Mouse (Mus musculus): Measurements from ENCODE around the gene L3hypdh. TPM values are rescaled to one million over a fixed set of nuclear protein-coding genes. Genes with fewer than 3 reads are reported as not detected.
"Not testable (repeated sequence)": the region's sequence is repeated elsewhere in the genome, so short reads cannot be mapped to it uniquely, and the experiment has no call there.

L3hypdh gene
- total RNA-seq, 2 experiments from 2014 or later, result 5.3 to 8.0 TPM

DNA sequence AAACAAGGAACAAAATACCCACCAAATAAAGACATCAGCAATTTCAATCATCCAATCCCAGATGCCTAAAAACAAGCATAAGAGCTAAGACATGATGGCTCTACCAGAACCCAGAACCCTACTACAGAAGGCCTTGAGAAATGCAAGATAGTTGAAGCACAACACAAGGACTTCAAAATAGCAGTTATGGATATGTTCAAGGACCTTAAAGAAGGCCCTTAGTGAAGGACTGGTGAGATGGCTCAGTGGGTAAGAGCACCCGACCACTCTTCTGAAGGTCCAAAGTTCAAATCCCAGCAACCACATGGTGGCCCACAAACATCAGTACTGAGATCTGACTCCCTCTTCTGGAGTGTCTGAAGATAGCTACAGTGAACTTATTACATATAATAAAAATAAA, 27.5 kb downstream of the L3hypdh start:
- intact Hi-C loops (cut with DNase I), result no loop called here
- no peak for DNase-seq

DNA sequence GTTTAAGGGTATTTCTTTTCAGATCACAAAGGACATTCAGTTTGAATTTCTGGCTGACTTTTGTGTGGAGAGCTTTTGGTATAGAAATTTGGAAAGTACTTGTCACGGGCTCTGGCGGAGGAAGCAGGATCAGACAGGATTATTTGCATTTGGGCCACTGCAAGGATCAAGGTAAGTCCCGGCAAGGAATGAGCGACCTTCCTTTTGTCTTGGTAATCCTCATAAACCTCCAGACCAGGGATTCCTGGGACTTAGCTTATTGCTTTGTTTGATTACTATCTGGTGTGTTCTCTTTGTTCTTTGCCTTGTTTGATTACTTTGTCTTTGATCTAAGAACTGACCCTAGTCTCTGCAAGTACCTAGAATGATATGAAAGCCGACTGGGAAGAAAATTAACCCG, 31.4 kb downstream of the L3hypdh start:
- DNase-seq, result no peak
- intact Hi-C loops (cut with DNase I), result no loop called here

- DNase-seq, result no peak
- intact Hi-C loops (cut with DNase I), result no loop called here
Measured at GRCm38 (mm10) chr12:72053303-72053702, 31.9 kb downstream of the L3hypdh start.

GRCm38 (mm10) chr12:72052571-72052970, 32.7 kb downstream of the L3hypdh start:
- no peak for DNase-seq
- intact Hi-C loops (cut with DNase I), result no loop called here

DNA sequence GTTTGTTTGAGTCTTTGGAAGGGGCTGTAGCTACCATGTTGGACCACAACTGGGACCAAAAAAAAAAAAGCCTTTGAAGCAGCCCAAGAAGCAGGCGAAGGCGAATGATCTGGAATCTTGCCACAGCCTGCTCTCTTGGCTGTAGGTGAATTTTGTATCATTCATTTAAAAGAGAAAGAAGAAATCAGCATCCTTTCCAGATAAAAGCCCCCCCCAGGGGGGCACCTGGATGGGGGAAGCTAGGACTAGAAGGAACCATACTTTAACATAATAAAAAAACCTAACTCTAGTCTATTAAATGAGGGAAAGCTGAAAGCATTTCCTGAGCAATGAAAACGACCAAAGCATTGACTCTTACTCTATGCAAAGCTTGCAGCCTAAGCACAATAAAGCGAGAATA, 34.4 kb downstream of the L3hypdh start:
- intact Hi-C loops (cut with DNase I), result no loop called here
- no peak for DNase-seq

GRCm38 (mm10) chr12:72050156-72050555, 35.1 kb downstream of the L3hypdh start:
- intact Hi-C loops (cut with DNase I), result not testable (repeated sequence)

GRCm38 (mm10) chr12:72047513-72047912, 37.7 kb downstream of the L3hypdh start:
- intact Hi-C loops (cut with DNase I), result loop anchor here (2.0 to 5.0 kb wide), 2 partner anchors 279 to 730 kb away; no protein-coding TSS in a partner anchor
- no peak for DNase-seq

More at GRCm38 (mm10) chr12:72050156-72050555, 35.1 kb downstream of the L3hypdh start:
- not testable (repeated sequence) for DNase-seq

DNA sequence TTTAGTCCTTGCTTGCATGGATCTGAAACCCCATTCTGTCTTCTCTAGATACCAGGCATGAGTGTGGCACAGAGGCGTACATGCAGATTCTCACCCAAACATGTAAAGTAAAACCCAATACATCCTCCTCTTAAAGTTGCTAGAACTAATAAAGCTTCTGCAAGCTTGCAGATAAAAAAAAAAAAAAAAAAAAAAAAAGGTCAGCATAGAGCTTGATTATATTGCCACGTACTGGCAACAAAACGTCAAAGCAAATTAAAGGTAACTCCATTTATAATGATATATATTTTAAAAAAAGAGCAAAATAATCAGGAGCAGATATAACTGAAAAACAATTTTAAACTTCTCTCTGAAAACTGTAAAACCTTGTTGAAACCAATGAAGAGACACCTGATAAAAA, 44.0 kb downstream of the L3hypdh start:
- DNase-seq, result no peak
- intact Hi-C loops (cut with DNase I), result no loop called here

- no peak for DNase-seq
- intact Hi-C loops (cut with DNase I), result no loop called here
Measured at GRCm38 (mm10) chr12:72039501-72039900, 45.7 kb downstream of the L3hypdh start.

GRCm38 (mm10) chr12:72038866-72039265, 46.4 kb downstream of the L3hypdh start:
- DNase-seq, result no peak
- intact Hi-C loops (cut with DNase I), result no loop called here

DNA sequence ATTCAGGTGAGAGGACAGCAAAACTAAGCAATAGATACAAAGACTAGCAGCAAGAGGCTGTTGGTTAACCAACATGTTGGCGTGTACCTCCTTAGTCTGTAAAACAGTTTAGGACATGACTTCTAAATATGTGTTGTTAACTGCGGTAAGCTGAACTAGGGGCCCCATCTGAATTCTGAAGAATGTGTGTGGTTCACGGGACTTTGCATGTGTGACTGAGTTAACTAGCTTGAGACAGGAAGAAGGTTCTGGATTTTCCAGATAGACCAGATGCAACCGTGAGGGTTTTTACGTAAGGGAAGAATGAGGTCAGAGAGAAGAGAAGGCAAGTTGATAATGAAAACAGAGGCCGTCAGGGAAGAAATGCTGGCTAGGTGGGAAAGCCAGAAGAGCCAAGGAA, 48.2 kb downstream of the L3hypdh start:
- DNase-seq, result no peak
- intact Hi-C loops (cut with DNase I), result no loop called here

DNA sequence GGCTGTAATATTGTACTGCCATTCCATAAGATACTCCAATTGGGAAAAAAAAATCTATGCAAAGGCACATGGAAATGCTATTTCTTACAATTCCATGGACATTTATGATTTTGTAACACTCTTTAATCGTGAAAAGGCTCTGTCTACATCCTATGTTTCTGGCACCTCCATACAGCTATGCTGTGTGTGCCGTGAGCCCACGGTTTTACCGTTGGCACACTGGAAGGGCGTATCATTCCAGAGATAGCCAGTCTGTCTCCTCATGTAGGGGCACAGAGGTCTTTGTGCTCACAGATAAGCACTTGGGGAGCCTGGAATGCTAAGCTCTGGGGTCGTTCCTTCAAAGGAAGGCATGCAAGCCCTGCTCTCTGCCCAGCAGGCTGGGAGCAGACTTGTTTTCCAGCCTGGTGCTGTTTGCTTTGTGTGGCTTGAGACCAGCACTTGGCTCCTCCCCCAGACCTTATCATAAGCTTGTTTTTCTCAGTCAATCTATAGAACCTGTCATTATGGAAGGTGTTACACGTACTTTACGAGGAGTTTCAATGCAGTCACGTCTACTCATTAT, 49.1 kb downstream of the L3hypdh start:
- intact Hi-C loops (cut with DNase I), result no loop called here
- DNase-seq, result no peak

- intact Hi-C loops (cut with DNase I), result no loop called here
- no peak for DNase-seq
Measured at GRCm38 (mm10) chr12:72031794-72032193, 53.4 kb downstream of the L3hypdh start.

GRCm38 (mm10) chr12:72031171-72031570, 54.1 kb downstream of the L3hypdh start:
- intact Hi-C loops (cut with DNase I), result no loop called here

DNA sequence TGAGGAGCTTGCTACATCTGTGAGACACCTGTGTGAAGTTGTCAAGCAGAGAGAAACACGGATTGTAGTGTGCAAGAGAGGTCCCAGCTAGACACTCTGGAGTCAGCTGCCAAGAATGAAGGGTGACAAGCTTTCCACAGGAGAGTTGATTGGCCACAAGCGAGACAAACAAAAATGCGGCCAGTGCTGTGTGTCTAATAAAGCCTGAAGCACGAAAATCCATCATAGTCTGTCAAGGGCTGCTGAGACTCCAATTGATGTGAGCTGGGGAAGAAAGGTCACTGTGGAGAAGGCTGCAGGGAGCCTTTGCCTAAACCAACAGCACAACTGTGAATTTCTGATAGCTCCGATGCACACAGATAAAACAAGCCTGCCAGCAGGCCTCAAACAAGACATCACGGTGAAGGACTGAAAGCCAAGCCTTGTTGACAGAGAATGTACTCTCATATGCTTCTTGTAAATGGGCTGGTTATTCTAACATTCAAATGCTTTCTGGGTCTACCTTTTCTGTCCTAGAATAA, 59.9 kb downstream of the L3hypdh start:
- no peak for DNase-seq
- intact Hi-C loops (cut with DNase I), result no loop called here

More at GRCm38 (mm10) chr12:72031171-72031570, 54.1 kb downstream of the L3hypdh start:
- no peak for DNase-seq

DNA sequence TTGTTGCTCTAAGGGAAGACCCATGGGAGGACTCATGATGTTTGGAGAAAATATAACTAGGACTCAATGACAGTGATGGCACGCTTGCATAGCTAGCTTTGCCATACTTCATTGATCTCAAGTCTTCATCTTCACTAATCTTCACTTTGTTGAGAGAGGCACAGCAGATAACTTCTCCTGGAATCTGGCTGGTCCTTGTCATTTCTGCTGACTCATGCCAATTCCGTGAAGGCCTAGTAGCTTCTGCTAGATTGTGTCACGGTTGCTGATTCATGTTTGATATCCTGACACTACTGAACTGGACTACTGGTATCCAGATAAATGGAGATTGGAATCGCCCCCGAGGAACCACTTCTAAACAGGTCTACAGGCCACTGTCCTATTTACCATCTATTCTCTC, 61.7 kb downstream of the L3hypdh start:
- intact Hi-C loops (cut with DNase I), result no loop called here
- DNase-seq, result no peak

Small RNA genes lying within 50 kb of the gene (microRNA-seq; reads per million reads assigned to microRNA genes)
- gene Gm24466, result not detected

Other genes starting within 250 kb of the L3hypdh start
- 10 to 100 TPM; 12.9 to 14.3 TPM for gene Gpr135, start 14.3 kb downstream of the L3hypdh start, total RNA-seq (2021)
- gene Jkamp, start 150 bp upstream of the L3hypdh start, total RNA-seq (2021), result 10 to 100 TPM; 58.5 to 64.0 TPM
- not detected for gene Ccdc175, start 99.6 kb upstream of the L3hypdh start, total RNA-seq (2021)

All from left cerebral cortex, postnatal 4 days (tissue).